Mouse (Mus musculus): Measurements from ENCODE around the gene Fam49a. TPM values are rescaled to one million over a fixed set of nuclear protein-coding genes. Genes with fewer than 3 reads are reported as not detected.
"Not testable (repeated sequence)": the region's sequence is repeated elsewhere in the genome, so short reads cannot be mapped to it uniquely, and the experiment has no call there.

The Fam49a gene
- total RNA-seq, 2 experiments from 2014 or later, result 17.6 to 19.0 TPM

DNA sequence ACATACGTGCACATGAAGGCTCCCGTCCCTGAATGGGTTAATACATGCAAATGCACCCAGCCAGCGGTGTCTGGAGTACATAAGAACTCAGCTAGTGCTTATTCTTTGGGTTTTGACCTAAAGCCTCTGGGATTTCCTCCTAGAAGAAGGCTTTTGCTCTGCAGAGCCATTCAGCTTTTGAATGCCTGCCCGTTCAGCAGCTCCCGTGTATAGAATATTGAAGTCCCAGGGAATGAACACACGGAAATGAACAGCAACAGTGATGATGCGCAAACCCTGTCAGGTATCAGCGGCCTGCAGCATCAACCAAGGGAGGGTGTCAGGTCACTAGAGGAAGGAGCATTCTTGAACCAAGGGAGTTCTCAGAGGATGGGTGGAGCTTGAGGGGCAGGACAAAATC, 52.4 kb downstream of the Fam49a start:
- DNase-seq, result no peak

DNA sequence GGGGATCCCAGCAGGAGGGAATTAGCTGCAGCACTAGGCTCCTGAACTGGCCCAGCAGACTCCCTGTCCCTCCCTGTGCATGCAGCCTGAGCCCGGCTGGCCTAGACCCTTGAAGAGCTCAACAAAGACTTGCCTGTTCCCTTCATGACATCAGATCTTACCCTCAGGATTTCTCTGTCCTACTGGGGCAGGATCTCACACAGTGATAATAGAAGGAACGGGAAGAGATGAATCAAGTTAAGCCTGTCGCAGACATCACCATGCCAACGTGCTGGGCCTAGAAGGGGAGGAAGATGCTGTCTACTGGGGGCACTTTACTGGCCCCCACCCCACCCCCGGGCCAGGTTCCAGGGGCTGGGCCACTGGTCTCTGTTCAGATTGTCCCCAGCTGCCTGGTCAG, 53.1 kb downstream of the Fam49a start:
- peak; percentile 25 for DNase-seq

GRCm38 (mm10) chr12:12316956-12317355, 55.0 kb downstream of the Fam49a start:
- peak; percentile 47 for DNase-seq

- no peak for DNase-seq
Observed at GRCm38 (mm10) chr12:12317606-12318005, 55.7 kb downstream of the Fam49a start.

DNA sequence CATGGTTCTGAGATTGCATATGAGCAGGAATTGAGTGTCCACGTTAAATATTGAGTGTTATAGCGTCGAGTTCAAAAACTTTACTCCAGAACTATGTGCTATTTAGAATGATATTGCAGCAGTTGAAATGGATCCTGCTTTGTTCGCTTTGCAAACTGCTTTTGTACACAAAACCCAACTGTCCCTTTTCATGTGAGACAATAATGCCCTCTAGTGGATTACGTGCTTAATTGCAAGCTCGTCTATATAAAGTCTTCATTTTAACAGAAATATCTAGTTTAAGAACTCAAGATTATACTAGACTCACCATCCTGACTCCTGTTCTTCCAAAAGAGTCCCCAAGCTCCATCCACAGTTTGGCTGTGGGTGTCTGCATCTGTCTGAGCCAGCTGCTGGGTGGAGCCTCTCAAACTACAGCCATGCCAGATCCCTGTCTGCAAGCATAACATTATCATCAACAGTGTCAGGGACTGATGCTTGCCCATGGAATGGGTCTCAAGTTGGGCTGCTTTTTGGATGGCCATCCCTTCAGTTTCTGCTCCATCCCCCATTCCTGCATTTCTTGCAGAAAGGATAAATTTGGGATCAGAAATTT, 56.3 kb downstream of the Fam49a start:
- no peak for DNase-seq

DNA sequence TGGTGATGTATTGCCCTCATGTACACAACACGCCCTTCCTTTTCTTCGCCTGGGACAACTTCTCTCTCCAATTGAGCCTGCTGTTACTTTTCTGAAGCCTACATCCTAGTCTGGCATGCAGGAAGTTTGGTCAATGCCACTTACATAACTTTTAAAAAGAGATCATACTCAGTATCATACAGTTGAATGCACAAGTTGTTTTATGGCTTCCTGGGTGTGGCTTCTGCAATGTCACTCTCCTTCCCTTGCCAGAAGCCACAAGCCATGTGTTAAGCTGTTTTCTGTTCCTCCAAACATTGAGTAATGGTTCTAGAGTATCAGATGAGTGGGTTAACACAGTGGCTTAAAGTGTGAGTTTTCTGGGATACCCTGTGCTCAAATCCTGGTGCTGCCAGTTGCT, 58.8 kb downstream of the Fam49a start:
- DNase-seq, result no peak

DNA sequence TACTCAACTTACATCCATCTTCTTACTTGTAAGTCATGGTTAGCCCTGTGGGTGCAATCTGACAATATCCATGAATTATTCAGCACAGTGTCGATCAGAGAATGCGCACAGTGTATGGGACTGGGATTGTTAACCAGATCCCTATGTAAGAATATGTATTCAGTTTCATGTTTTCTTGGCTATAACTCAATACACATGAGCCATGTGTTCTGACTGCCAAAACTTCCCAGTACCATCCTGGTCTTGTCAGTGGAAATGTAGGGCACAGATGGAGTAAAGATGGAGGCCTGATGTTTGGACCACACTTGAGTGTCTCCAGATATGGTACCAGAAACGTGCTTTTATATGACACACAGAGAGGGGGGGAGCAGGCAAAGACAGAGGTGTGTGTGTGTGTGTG, 59.2 kb downstream of the Fam49a start:
- no peak for DNase-seq

- no peak for DNase-seq
Observed at GRCm38 (mm10) chr12:12323084-12323483, 61.1 kb downstream of the Fam49a start.

DNA sequence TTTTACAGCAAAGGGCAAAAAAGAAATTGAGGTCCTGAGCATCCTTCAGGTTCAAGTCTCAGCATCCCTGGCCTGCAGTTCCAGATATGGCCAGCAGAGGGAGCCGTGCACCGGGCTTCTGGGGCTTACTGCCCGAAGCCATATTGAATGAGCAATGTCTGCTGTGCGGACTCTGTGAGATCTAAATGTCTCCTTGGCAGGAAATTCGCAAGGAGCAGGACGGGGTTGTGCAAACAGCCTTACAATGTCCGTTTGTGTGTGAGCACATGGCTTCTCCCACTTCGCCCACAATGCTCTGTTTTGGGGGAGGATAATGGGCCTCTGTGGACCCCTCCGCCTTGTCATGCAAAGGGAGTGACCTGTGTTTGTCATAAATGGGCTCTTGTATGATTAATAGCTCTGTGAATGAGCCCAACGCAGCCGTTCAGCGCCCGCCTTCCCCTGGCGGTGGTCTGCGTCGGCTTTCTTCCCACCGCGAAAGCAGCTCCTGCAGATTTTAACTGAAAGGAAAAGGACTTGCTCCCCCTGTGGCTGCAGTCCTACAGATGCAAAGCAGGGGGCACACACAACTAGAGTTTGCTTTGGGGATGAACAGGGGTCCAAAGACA, 61.8 kb downstream of the Fam49a start:
- peak; percentile 94 for DNase-seq

DNA sequence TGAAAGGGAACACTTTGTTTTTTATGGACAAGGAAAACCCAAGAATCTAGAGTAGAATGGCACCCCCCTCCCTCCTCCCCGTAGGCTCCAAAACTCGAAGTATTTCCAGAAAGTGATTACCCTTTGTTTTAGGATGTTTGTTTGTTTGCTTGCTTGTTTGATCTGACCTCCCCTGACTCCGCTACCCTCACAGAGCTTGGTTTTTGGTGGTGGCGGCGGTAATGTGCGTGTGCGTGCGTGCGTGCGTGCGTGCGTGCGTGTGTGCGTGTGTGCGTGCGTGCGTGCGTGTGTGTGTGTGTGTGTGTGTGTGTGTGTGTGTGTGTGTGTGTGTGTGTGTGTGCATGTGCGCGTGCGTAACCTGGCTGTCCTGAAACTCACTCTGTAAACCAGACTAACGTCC, 62.3 kb downstream of the Fam49a start:
- DNase-seq, result not testable (repeated sequence)

DNA sequence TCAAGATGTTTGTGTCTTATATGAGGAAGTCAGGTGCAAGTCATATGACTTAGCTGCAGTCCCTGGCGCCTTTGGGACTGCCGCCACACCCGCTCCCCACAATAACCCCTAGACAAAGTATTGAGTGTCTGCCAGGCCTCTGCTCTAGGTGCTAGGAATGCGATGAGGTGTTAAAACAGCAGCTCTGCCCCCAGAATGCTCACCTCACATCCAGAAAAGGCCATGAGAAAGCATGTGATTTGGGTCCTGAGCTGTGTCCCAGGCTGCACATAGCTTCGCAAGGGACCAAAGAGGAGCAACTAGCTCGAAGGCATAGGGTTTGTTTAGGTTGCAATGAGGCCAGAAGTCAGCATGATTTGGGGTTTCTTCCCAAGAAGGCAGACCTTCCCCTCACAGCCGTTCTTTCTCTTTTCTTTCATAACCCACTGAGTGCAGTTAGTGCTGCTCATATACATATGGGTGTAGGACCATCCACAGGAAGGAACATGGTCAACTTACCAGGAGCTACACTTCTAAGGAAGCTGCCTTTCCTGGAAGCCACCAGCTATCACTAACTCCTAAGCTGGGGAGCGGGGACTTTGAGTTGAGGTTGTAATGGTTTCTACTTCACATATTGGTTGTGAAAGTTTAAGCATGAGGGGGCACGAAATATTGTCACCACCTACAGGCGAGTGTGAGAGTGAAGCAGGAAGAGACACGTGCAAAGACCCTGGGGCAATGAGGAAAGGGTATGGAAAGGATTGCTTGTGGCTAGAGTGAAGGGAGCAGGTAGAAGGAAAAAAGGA, 71.8 kb downstream of the Fam49a start:
- DNase-seq, result no peak

DNA sequence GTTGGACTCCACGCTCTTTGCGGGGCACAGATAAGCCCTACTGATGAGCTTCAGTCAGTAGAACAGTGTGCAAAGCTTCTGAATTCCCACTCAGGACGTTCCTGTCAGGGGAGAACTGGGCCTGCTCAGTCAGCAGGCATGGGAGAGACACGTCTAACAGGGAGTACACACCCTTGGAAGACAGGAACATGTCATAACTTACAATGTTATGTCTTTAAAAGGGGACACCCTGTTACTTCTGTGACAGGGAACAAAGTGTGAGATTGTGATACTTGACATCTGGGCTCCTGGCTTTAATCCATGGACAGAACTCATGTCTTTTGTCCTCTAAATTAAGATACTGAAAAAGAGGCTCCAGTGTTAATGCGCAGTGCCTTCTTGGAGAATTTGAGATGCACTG, 72.5 kb downstream of the Fam49a start:
- DNase-seq, result no peak

GRCm38 (mm10) chr12:12335566-12335965, 73.6 kb downstream of the Fam49a start:
- DNase-seq, result no peak

- no peak for DNase-seq
Observed at GRCm38 (mm10) chr12:12337378-12337777, 75.4 kb downstream of the Fam49a start.

GRCm38 (mm10) chr12:12343320-12343719, 81.4 kb downstream of the Fam49a start:
- no peak for DNase-seq

DNA sequence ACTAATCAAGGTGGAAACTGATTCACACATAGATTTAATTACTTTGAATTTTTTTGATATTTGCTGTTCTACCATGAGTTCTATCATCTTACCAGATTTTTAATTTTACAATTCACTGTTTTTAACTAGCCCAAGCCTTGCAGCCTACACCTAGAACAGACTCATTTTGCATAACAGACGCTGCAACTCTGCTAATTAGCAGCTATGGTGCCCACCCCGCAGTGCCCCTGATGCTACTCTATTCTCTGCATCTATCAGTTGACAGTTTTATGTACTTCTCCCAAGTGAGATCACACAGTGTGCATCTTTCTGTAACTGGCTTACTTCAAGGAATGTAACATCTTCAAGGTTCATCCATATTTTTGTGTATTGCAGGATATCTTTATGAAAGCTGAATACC, 86.7 kb downstream of the Fam49a start:
- DNase-seq, result no peak

DNA sequence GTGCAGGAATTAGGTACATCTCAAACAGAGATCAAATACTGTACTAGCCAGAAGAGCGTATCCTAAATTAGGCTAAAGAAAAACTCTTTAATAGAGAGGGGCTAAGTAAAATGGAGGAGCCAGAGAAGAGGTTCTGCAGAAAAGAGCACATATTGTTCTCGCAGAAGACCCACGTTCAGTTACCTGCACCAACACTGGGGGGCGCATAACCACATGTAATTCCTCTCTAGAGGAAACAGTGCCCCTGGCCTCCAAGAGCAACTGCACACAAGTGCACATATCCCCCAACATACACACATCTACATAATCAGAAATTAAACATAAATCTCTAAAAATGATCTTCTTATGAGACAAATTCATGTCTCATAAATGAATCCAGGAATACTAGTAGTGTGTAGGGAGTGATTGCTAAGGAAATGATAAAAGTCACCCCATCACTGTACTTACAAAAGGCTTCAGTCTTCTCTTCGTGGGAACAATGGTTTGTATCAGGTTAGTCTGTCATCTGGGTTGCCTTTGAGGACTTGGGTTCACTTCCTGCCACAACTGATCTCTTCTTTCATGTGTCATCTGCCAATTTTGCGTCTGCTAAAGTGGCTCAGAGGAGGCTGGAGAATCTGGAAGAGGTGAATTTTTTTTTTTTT, 87.8 kb downstream of the Fam49a start:
- peak; percentile 11 for DNase-seq

DNA sequence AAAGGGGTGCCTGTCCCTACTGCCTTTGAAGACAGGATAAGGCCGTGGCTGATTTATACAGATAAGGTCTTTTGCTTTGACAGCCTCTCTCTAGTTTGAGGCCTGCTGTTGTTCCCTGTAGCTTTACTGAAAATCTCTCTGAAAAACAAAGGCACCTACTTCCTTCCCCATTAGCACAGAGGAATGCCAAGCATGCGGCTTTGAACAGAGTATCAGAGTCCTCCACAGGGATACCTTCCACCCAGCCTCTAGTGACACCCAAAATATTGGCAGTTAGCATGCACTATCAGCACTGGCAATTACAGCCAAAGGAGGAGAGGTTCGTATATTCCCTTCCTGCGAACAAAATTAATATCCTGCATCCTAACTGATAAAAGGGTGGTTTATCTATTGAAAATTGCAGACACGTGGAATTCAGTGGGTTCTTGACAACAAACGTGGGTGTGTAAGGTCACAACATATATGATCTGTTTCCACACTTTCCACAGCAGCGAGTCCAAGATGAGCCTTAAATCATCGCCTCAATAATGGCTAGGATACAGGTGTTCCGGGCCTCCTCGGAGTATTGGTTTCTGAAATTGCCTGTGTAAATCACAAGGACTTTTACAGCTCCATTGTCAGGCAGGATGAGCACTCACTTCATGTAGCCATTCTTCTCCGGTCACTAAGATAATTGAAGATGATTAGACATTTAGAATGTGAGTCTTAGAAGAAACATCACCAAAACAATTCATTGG, 90.0 kb downstream of the Fam49a start:
- DNase-seq, result no peak

DNA sequence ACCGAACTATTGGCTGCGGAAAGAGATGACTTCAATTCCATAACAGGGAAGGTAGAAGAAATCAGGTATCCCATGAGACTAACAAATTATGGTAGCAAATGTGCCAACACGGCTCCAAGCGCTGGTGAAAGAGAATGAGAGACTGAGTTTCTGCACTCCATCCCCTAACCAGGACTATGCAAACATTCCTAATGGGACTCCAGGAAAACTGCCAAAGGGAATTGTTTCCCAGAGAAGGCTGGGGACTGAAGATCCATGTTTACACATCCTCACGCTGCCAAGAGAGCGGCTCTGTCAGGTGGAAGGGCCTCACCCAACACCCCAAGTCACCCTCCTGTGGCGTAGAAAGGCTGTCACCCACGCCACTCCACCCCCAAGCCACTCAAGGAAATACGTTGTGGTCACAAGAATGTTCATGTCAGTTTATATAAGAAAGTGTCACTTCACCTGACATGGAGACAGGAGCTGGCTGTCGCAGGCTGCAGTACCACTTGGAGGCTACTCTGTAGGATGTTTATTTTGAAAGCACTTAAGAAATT, 92.2 kb downstream of the Fam49a start:
- DNase-seq, result no peak

DNA sequence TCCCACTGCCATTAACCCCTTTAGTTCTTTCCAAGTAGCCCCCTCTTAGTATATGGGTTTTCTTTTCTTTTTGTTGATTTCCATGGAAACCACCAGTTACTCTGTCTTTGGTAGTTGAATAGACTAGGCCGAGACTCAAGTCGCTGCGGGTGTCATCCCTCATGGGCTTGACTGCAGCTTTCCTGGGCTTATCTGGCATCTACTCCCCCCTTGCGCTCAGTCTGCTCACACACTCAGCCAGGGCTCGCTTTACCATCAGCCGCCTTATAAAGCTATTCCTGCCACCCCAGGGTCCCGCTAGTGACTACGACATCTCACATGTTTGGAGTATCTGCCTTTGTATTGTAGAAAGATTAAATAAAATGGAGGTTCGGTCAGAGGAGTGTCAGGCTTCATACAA, 94.1 kb downstream of the Fam49a start:
- DNase-seq, result no peak

- DNase-seq, result peak; percentile 58
Observed at GRCm38 (mm10) chr12:12356463-12356862, 94.5 kb downstream of the Fam49a start.

GRCm38 (mm10) chr12:12356946-12357345, 95.0 kb downstream of the Fam49a start:
- DNase-seq, result no peak
